Mouse (Mus musculus) heart, postnatal 0 days (tissue): ENCODE data around the gene Ifna2. TPM values are rescaled to one million over a fixed set of nuclear protein-coding genes. Genes with fewer than 3 reads are reported as not detected.
A peak's percentile ranks its signal among the peaks of the same experiment; 100 is the strongest.

Source experiments
- ATAC-seq: fragments of 200-750 bp; cut with Nextera tagmentation; 2 replicates; pipeline ENCODE4 v1.8.0; 2017; ENCODE audit warnings: low read depth, moderate number of reproducible peaks, moderate library complexity; ENCODE audit not compliant: insufficient read depth
- DNase-seq: peaks from one replicate; pipeline ENCODE4 v3.0.0-alpha.2; 2016; ENCODE audit warnings: low spot score
- H3K27ac ChIP-seq: fragments of 300-500 bp; sonication (generic); 2 replicates; pipeline ENCODE4 v1.5.1; 2014; ENCODE audit warnings: low read depth, mild to moderate bottlenecking
- H3K27me3 ChIP-seq: fragments of 300-500 bp; sonication (generic); 2 replicates; pipeline ENCODE4 v1.6.1; 2014; ENCODE audit warnings: low read length, mixed read lengths; ENCODE audit not compliant: control insufficient read depth, insufficient read depth
- H3K36me3 ChIP-seq: fragments of 300-500 bp; sonication (generic); replicated peaks from 2 replicates; pipeline ENCODE4 v1.6.1; 2014; ENCODE audit warnings: low read length, mixed read lengths; ENCODE audit not compliant: control insufficient read depth, insufficient read depth
- H3K4me1 ChIP-seq: fragments of 300-500 bp; sonication (generic); 2 replicates; pipeline ENCODE4 v1.6.1; 2014; ENCODE audit warnings: antibody characterized with exemption; ENCODE audit not compliant: control insufficient read depth, insufficient read depth
- H3K4me2 ChIP-seq: fragments of 300-500 bp; sonication (generic); 2 replicates; pipeline ENCODE4 v1.6.1; 2014; ENCODE audit warnings: low read depth, mild to moderate bottlenecking, low read length, moderate library complexity
- H3K4me3 ChIP-seq: fragments of 300-500 bp; sonication (generic); 2 replicates; pipeline ENCODE4 v1.5.1; 2014; ENCODE audit warnings: low read depth, low read length
- H3K9ac ChIP-seq: fragments of 300-500 bp; sonication (generic); replicated peaks from 2 replicates; pipeline ENCODE4 v1.6.1; 2014; ENCODE audit warnings: low read depth, low read length, mixed read lengths
- H3K9me3 ChIP-seq: fragments of 300-500 bp; sonication (generic); replicated peaks from 2 replicates; pipeline ENCODE4 v1.6.1; 2016; ENCODE audit warnings: low read length; ENCODE audit not compliant: control insufficient read depth
- CTCF ChIP-seq: IDR thresholded peaks from 2 replicates; pipeline ENCODE4 v1.5.1; 2016; ENCODE audit warnings: antibody characterized with exemption, control low read depth, low read depth
- EP300 ChIP-seq: IDR thresholded peaks from 2 replicates; pipeline ENCODE4 v1.6.1; 2016; ENCODE audit warnings: antibody characterized with exemption, low read depth
- WGBS: fragments of 180-500 bp; shearing (Covaris S2); extraction: QIAGEN DNeasy Blood & Tissue Kit; methylation state at CpG from one replicate; pipeline ENCODE4 v1.1.7; 2014; 5-methylcytosine and 5-hydroxymethylcytosine counted together
- polyA plus RNA-seq: library from polyadenylated mRNA; unstranded; fragments of >200 nt; fragmentation: Nextera tagmentation; extraction: Ambion mirVana; gene quantifications from 2 replicates; pipeline ENCODE4 v1.2.1, GENCODE M21; 2015
- total RNA-seq: library from RNA; depleted of rRNA; stranded (reverse); fragments of >200 nt; gene quantifications from 2 replicates; pipeline ENCODE4 v1.2.3, GENCODE M21; 2014; ENCODE audit warnings: low replicate concordance; rRNA removed

The Ifna2 gene
- total RNA-seq (not detected in 2 replicates), polyA plus RNA-seq (not detected in 2 replicates)

DNA sequence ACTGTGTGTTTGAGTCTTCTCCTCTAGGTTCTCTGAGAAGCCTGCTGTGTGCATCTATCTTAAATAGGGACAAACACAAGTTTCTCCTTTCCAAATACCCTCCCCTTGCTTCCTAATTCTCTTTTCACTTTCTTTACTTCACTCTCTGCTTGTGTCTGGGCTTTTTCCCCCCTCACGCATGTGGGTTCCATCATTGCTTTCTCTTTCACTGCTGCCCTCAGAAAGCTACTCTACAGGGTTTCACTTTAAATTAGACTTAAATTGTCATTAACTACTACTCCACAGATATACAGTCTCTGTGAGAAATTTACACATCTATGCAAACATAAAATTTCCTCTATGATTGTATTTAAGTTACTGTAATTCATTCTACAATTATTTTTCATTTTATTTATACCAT lies at the start of gene Ifna2:
Ifna2 (minus strand) TSS at position 101 of the 400 bp plus-strand sequence.
- Histone ChIP-seq H3K4me2 (no peak within 1 kb of the TSS), H3K36me3 (no peaks in the 10 kb centered on the region), H3K4me1 (no peaks in the 10 kb centered on the region), H3K9me3 (no peaks in the 10 kb centered on the region), H3K27me3 (no peaks in the 10 kb centered on the region), H3K27ac (no peak within 1 kb of the TSS), H3K4me3 (no peak within 1 kb of the TSS), H3K9ac (no peak within 1 kb of the TSS)
- ATAC-seq (no peak), DNase-seq (no peak)
- WGBS = 76% methylated on average over 1 of the region's 1 CpGs
- TF ChIP-seq CTCF = no peak
- no peak for TF ChIP-seq EP300

DNA sequence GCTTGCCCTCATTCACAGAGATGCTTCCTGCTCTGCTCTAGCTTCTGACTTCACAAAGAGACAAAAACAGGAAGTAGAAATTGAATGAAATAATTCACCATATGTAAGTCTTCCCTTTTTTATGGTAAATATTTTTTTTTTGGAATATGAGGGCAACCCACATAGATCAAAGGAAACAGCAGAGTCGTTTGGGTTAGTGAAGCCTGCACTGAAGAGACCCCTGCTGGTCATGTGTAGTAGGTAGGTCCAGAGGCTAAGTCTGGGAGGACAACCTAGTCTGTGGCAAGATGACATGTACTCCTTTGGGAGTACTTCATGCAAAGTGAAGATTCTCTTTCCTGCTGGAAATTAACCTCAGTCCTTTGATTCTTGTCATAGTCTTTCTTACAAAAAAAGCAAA lies 43.6 kb upstream of the Ifna2 start:
- H3K4me1 ChIP-seq = no peaks in the 10 kb centered on the region
- DNase-seq (peak; percentile 49), ATAC-seq (no peak)
- H3K27ac ChIP-seq = no peak overlapping the region
- no peaks in the 10 kb centered on the region for H3K36me3 ChIP-seq
- H3K9me3 ChIP-seq = no peaks in the 10 kb centered on the region
- no peak overlapping the region for H3K4me2 ChIP-seq
- TF ChIP-seq CTCF (peak; percentile 76), EP300 (no peak)
- H3K27me3 ChIP-seq = no peaks in the 10 kb centered on the region
- no peak overlapping the region for H3K4me3 ChIP-seq
- no peak overlapping the region for H3K9ac ChIP-seq
- 0% methylated on average over 1 of the region's 1 CpGs for WGBS

DNA sequence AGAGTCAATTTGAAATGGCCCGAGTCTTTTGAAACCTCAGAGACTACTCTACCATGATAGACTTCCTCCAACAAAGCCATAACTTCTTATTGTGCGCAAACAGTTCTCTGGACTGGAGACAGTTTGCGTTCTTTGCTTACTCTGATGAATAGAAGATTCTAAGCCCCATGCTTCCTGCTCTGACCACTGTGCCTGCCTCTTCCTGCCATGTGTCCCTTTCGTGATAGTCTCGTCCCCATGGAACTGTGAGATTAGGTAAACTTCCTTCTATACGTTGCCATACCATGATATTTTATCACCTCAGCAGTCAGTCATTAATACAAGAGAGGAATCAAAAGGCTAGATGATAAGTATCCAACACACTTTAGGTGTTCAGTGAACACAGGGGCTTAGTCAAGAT lies 43.0 kb upstream of the Ifna2 start:
- no peak overlapping the region for H3K4me2 ChIP-seq
- WGBS = 69% methylated on average over 6 of the region's 6 CpGs
- no peak for ATAC-seq
- DNase-seq = no peak
- H3K9me3 ChIP-seq = no peaks in the 10 kb centered on the region
- H3K27ac ChIP-seq = no peak overlapping the region
- TF ChIP-seq EP300 (no peak), CTCF (no peak)
- no peak overlapping the region for H3K4me3 ChIP-seq
- H3K27me3 ChIP-seq = no peaks in the 10 kb centered on the region
- H3K4me1 ChIP-seq = no peaks in the 10 kb centered on the region
- H3K9ac ChIP-seq = no peak overlapping the region
- H3K36me3 ChIP-seq = no peaks in the 10 kb centered on the region

DNA sequence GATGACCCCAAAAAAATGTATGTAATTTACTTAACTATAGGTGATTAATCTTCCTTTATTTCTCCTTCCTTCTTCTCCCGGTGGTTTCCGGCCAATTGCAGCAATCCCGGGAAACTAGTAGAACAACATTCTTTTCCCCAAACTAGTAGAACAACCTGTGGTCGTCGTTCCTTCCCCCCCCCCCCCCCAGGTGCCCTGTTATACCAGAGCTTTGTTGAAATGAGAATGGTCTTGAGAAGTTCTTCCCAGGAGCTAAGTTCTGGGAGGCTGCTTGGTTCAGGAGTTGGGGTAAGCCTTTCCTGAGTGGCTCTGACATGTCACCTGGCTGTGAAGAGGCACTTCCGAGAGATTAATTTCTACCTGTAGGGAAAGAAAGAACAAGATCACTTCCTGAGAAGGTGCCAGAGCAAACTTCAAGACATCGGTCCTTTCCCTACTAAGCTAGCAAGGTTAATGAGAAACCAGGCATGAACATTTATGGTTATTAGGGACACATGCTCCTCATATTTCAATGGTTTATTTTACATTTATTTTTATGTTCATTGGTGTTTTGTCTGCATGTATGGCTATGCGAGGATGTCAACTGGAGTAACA lies 39.9 kb upstream of the Ifna2 start:
- TF ChIP-seq CTCF (no peak), EP300 (no peak)
- Histone ChIP-seq H3K36me3 (peaks cover 5% of the 10 kb centered on the region), H3K9me3 (no peaks in the 10 kb centered on the region), H3K4me3 (no peak overlapping the region), H3K27me3 (no peaks in the 10 kb centered on the region), H3K9ac (no peak overlapping the region), H3K27ac (no peak overlapping the region), H3K4me1 (peaks cover 4% of the 10 kb centered on the region; the same call in 1 of the 2 replicates), H3K4me2 (no peak overlapping the region)
- DNase-seq (no peak), ATAC-seq (no peak)
- WGBS = 63% methylated on average over 8 of the region's 8 CpGs

DNA sequence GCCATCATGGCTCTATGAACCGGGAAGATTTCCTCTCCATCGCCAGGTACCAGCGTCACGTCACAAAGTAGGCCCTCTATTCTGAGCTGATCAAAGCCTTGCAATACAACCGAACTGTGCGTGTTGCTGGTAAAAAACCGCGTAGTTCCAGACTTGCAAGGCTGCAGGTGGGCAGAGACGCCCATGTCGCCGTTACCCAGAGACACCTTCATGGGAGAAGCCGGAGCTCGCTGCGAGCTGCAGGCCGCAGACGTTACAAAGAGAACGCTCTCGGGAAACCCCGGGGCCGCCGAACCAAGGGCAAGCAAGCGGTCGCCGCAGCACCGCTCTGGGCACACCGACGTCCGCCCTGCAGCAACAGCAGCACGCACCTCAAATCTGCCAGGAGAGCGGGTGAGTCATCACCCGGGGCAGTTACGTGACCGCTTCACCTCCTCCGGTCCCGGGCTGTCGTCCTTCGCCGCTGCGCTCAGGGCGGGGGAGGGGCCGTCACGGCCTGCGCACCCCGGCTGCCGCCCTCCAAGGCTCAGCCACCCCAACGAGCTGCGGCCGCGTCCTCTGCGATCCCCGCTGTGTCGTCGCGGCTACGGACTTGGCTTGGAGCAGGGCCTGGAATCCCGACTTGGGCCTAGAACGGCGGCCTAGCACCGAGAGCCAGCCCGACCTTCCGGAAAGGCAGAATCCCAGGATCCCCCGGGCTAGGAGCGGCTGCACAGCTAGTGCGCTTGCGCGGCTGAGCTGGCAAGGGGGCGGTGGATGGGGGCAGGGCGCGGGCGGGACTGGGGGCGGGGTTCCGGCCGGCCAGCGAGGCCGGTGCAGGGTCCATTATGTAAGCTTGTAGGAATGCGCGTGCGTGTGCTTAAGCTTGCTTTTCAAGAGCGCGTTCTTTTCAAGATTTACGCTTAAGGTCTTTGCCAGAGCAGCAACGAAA lies 38.3 kb upstream of the Ifna2 start, which contains the start of the genes Gm26566 and Klhl9:
Gm26566 (plus strand) TSS at position 15 of the 931 bp plus-strand sequence.
Klhl9 (minus strand) TSS at position 675 of the 931 bp plus-strand sequence.
- under 1% methylated on average over 80 of the region's 82 CpGs for WGBS
- no peak for TF ChIP-seq CTCF
- TF ChIP-seq EP300 = 0 out of 2 replicates have a peak, but pooled peaks have one; percentile 55
- H3K27me3 ChIP-seq = no peaks in the 10 kb centered on the region
- peak within 1 kb of the TSS; percentile 85 for H3K4me3 ChIP-seq
- H3K4me1 ChIP-seq = peaks cover 9% of the 10 kb centered on the region
- H3K9ac ChIP-seq = peak within 1 kb of the TSS; percentile 98
- peak; percentile 97 for DNase-seq
- peaks cover 8% of the 10 kb centered on the region for H3K36me3 ChIP-seq
- peak within 1 kb of the TSS; percentile 98 for H3K27ac ChIP-seq
- peak; percentile 98 for ATAC-seq
- H3K4me2 ChIP-seq = peak within 1 kb of the TSS; percentile 83
- H3K9me3 ChIP-seq = no peaks in the 10 kb centered on the region
